Mouse (Mus musculus): Measurements from ENCODE around the gene Xrcc5. TPM values are rescaled to one million over a fixed set of nuclear protein-coding genes. Genes with fewer than 3 reads are reported as not detected.

Xrcc5 gene
- total RNA-seq, 2 experiments from 2014 or later, result 0.31 to 0.77 TPM

- ATAC-seq (ENCODE audit: poor library complexity, severe bottlenecking), result no peak
Measured at GRCm38 (mm10) chr1:72434510-72434909, 127.3 kb downstream of the Xrcc5 start.

GRCm38 (mm10) chr1:72436967-72437366 lies 129.7 kb downstream of the Xrcc5 start:
- ATAC-seq (ENCODE audit: poor library complexity, severe bottlenecking), result no peak

GRCm38 (mm10) chr1:72439146-72439545 lies 131.9 kb downstream of the Xrcc5 start:
- ATAC-seq (ENCODE audit: poor library complexity, severe bottlenecking), result no peak

GRCm38 (mm10) chr1:72442747-72443146 lies 135.5 kb downstream of the Xrcc5 start:
- no peak for ATAC-seq (ENCODE audit: poor library complexity, severe bottlenecking)

Other genes starting within 250 kb of the Xrcc5 start
- 0.18 and 1.6 TPM in 2 replicates for gene Mreg, start 95.1 kb upstream of the Xrcc5 start, total RNA-seq (2015)
- 0.37 and 1.1 TPM in 2 replicates for gene Mreg, start 95.1 kb upstream of the Xrcc5 start, total RNA-seq (2017)
- 0.29 and 0.66 TPM in 2 replicates for gene Pecr, start 23.1 kb upstream of the Xrcc5 start, total RNA-seq (2015)
- gene Pecr, start 23.1 kb upstream of the Xrcc5 start, total RNA-seq (2017), result 0.45 and 1.3 TPM in 2 replicates
- gene Tmem169, start 23.1 kb upstream of the Xrcc5 start, total RNA-seq (2015), result not detected in 2 replicates
- gene Tmem169, start 23.1 kb upstream of the Xrcc5 start, total RNA-seq (2017), result not detected in 2 replicates
- 0.05 TPM in 1 of 2 replicates, not detected in the other for gene March4, start 229.5 kb downstream of the Xrcc5 start, total RNA-seq (2015)
- not detected in 2 replicates for gene March4, start 229.5 kb downstream of the Xrcc5 start, total RNA-seq (2017)